Mouse (Mus musculus): ENCODE data around the gene Gpr176.

- TF ChIP-seq CTCF (IDR thresholded peaks at IDR 0.05; ENCODE audit: low read depth, low read length) = 0 out of 2 replicates have a peak, but pooled peaks have one; percentile 1
- no peak for TF ChIP-seq POLR2A (IDR thresholded peaks at IDR 0.05; ENCODE audit: extremely low read depth, insufficient read depth, low read length)
Measured at GRCm38 (mm10) chr2:118373572-118374279, 507 bp upstream of the Gpr176 start.

Measured in liver, adult 2 months (tissue).